Mouse (Mus musculus) spleen, postnatal 14 days (tissue): ENCODE measurements around the gene Sel1l3.

Experiments
- DNase-seq, 2 experiments: peaks; one replicate each; pipeline ENCODE4 v3.0.0; 2021 to 2022; ENCODE audit warnings: low spot score in 2 of 2

Sel1l3 gene

GRCm38 (mm10) chr5:53213711-53214352, at the start of gene Sel1l3:
Gene Sel1l3, minus strand, starts transcription at chr5:53213927.
- no peak for DNase-seq

- DNase-seq: no peak
These were observed 48.3 kb upstream of the Sel1l3 start for GRCm38 (mm10) chr5:53261999-53262398.

DNA sequence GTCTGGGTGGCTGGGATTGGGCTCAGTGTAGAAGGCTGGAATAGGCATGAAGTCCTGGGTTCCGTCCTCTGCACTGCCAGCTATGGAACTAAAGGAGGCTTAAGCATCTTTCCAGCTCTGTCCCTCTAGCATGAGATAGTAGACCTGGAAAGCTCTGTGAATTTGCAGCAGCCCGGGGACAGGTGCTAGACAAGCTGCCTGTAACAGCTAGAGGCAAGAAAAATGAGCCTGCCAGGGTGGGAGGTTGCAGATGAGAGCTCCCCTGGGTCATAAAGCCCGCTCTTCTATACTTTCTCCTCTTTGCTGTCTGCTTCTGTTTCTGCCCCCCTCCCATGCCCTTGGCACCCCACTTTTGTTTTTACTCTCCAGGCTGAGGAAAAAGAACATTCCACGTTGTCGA, 46.2 kb upstream of the Sel1l3 start:
- no peak for DNase-seq

GRCm38 (mm10) chr5:53258038-53258786, 44.5 kb upstream of the Sel1l3 start:
- DNase-seq: no peak

- no peak for DNase-seq
These were observed 41.1 kb upstream of the Sel1l3 start for GRCm38 (mm10) chr5:53254821-53255220.

DNA sequence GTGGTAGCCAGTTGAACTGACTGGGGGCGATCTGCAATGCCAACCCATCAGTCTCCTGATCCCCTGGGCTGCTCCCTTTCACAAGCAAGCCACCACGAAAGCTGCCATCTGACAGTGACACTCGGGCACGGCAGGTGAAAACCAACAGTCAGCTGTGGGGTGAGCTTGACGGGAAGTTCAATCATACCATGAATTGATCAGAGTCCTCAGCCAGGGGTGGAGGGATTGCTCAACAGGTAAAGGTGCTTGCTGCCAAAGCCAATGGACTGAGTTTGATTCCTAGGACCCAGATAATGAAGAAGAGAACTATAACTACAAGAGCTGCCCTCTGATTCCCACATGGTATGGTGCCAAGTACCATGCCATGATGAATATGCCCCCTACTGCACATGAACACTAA, 40.4 kb upstream of the Sel1l3 start:
- no peak for DNase-seq

DNA sequence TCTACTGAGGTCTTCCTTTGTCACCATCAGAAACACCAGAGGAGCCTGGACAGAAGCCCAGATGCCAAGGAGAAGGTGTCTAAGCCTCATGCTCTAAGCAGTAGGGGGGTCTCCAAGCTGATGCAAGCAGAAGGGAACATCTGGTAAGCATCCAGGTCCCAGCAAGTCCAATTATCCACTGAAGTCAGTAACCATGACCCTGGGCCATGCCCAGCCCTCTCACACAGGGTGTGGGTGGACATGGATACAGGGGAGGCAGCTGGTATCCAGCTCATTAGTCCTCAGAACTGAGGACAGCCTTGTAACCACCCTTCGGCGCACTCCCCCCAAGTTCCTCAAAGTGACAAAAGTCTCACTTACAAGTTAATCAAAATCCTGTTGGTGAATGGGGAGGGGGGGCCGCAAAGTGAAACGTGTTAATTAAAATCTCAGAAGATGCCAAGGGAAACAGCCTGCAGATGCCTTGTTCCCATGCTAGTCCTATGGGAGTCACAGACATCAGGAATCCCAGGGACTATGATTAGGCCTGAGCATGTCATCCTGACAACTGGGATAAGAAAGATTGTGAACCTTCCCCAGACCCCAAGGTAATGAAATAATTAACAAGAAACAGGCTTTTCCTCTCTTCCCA, 35.8 kb upstream of the Sel1l3 start:
- DNase-seq: no peak

DNA sequence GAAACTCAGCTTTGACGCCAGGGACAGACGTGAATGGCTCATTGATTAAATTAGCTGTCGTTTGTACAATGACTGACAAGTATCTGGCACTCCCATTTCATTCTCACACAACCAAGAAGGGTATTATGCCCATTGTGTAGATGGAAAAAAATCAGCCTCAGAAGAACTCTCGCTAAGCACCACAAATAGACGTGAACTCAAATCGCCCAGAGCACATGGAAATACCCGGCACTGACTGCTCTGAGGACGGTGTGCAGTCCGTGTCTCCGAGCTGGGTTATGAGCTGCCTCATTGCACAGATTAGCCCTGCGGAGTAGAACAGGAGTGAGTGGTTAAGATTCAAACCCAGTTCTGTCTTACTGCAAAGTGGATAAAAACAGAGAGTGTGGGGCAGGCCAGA, 34.8 kb upstream of the Sel1l3 start:
- DNase-seq: no peak

- DNase-seq: no peak
These were observed 30.2 kb upstream of the Sel1l3 start for GRCm38 (mm10) chr5:53243933-53244332.

- no peak for DNase-seq
These were observed 29.3 kb upstream of the Sel1l3 start for GRCm38 (mm10) chr5:53242865-53243499.

GRCm38 (mm10) chr5:53241963-53242362, 28.2 kb upstream of the Sel1l3 start:
- no peak for DNase-seq

GRCm38 (mm10) chr5:53241109-53241508, 27.4 kb upstream of the Sel1l3 start:
- DNase-seq: no peak

DNA sequence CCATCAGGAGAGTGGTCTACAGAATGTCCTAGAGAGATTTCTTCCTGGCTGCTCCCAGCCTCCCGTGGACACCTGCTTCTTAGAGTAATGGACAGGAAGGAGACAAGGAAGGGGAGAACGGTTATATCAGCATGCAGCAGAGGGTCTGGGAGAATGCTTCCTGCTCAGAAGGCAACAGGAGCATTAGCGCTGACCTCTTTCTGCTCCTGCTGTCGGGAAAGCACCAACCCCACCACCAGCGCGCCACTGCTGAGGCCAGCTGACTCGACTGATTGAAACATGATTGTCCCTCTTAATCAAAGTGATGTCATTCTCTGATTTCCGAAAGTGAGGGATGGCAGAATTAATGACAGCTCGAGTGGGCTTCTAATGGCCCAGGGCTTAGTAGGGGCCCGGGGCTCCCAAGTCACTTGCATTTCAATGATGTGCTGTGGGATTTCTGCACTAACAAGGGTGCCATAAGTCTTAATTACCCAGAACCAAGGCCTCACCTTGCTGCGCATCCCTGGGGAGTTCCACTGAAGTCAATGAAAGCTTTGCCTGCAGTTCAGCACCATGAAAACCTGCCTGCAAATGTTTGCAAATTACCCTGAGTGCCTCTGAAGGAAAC, 26.2 kb upstream of the Sel1l3 start:
- DNase-seq: no peak

DNA sequence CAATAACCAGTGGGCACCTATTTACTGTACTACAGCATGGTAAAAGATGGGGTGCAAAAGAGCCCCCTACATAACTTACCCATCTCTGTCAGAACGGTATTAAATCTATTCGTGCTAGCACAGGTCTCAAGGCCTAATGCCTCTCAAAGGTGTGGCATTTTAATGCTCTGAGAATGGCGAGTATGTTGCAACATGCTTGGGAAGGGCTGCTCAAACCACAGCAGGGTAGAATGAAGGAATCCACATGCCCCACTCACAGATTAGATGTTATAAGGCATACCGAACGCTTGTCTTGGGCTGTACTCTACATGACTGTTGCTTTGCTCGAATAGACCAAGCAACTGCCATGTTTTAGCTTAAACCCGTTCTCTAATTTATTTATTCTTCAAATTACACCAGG, 25.5 kb upstream of the Sel1l3 start:
- DNase-seq: no peak

DNA sequence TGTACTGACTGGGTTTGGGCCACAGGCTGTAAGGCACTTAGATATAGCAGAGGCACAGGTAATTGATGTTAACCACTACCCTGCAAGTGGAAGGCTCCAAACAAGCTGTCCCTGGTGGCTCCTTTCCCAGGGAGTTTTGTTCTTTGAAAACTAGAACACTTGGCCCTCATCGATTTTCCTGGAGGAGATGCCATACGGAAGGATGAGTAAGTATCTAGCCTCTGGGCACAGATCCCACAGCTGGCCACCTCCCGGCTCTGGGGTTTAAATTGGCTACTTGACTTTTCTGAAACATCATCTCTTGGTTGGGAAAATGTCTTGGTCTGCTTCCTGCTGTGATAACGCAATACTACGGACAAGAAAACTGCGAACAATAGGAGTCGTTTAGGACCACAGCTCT, 25.0 kb upstream of the Sel1l3 start:
- no peak for DNase-seq

DNA sequence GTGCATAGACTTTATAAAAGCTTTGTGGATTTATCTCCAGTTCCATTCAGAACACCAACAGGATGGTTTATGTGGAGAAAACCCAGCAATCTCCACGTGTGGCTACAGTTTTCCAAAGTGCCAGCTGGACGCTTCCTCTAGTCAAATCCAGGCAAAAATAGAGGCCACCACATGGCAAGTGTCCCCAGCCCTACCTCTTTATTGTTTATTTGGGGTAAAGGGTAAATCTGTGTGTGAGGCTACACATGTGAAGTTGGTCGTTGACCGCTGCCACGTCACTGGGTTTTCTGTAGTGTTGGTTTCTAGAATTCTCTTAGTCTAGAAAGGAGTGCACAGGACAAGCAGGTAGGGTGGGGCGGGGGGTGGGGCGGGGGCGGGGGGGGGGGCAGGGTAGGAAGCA, 23.0 kb upstream of the Sel1l3 start:
- no peak for DNase-seq

- no peak for DNase-seq
These were observed 22.4 kb upstream of the Sel1l3 start for GRCm38 (mm10) chr5:53236136-53236535.

GRCm38 (mm10) chr5:53235551-53235950, 21.8 kb upstream of the Sel1l3 start:
- no peak for DNase-seq

DNA sequence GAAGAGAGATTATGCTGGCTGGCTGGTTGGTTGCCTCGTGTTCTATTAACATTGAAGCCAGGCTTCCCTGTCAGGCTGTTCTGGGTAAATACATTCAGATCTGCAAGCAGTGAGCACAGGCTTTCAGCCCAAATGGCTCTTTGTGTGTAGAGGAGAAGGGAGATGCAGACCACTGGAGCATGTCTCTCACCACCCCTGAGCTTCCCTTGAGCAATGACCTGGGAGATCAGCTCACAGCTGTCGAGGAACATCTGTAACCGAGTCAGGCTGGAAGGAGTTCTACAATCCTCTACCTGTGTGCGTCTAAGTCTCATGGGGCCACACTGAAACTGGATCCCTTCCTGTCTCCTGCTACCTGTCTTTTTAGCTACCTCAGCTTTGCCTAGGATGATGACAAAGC, 16.8 kb upstream of the Sel1l3 start:
- DNase-seq: no peak

GRCm38 (mm10) chr5:53225434-53225833, 11.7 kb upstream of the Sel1l3 start:
- no peak for DNase-seq

- no peak for DNase-seq
These were observed 1.1 kb upstream of the Sel1l3 start for GRCm38 (mm10) chr5:53214801-53215200.

- DNase-seq: no peak
These were observed 635 bp upstream of the Sel1l3 start for GRCm38 (mm10) chr5:53214362-53214761.
